Mouse (Mus musculus): ENCODE measurements around the gene Emid1. TPM values are rescaled to one million over a fixed set of nuclear protein-coding genes. Genes with fewer than 3 reads are reported as not detected.

Gene Emid1
- polyA plus RNA-seq, 1 experiment from 2014 or later = 3.1 TPM

DNA sequence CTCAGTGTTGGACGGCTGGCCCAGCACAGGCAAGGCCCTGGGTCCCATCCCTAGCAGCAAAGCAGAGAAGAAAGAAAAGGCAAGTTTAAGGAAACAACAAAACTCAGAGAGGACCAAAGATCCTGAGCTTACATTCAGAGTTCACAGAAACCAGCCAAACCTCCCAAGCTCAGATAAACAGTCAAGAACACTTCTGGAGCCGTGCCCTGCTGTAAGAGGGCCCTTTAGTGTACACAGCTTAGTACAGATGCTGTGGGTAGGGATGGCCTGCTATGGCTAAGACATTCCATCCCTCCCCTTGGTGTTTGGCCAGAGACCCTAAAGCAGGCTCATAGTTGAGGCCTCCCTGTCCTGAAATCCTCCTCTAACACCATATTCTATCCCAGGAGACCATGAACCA is 13.4 kb downstream of the Emid1 start:
- H3K4me1 ChIP-seq (ENCODE audit: control insufficient read depth, low read depth, low read length) = peaks cover 15% of the 10 kb centered on the region
- no peak overlapping the region for H3K9ac ChIP-seq (ENCODE audit: low read depth, low read length)
- H3K27ac ChIP-seq (ENCODE audit: low read length) = no peak overlapping the region
- no peaks in the 10 kb centered on the region for H3K27me3 ChIP-seq (ENCODE audit: control insufficient read depth, insufficient read depth, low read depth, low read length)
- H3K36me3 ChIP-seq (ENCODE audit: control insufficient read depth, insufficient read depth) = no peaks in the 10 kb centered on the region
- no peak for ATAC-seq (ENCODE audit: low read depth)
- no peak overlapping the region for H3K4me3 ChIP-seq (ENCODE audit: low read depth, low read length)
- H3K9me3 ChIP-seq (replicated peaks; ENCODE audit: control insufficient read depth, low read length) = no peaks in the 10 kb centered on the region
- no peak overlapping the region for H3K4me2 ChIP-seq (ENCODE audit: low read depth, low read length)
- WGBS (ENCODE audit: insufficient replicate concordance) = 46% methylated on average over 2 of the region's 2 CpGs

DNA sequence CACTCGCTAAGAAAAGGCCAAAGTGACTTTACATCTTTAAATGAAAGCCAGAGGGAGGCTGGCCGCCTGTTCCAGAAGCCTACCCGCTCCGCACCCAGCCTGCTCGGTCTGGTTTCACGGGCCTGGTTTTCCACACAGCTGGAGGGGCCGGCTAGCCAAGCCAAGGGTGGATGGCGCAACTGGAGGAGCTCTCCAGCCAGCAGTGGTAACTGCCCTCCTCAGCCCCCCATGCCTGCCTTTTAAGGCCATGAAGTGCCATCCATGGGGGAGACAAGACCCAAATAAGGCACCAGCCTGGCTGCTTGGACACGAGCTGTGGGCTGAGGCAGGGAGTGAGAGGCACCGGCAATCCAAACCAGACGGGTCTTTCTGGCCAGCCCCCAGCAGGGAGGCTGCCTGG is 16.1 kb downstream of the Emid1 start:
- H3K27ac ChIP-seq (ENCODE audit: low read length) = no peak overlapping the region
- no peak overlapping the region for H3K4me2 ChIP-seq (ENCODE audit: low read depth, low read length)
- 68% methylated on average over 11 of the region's 11 CpGs for WGBS (ENCODE audit: insufficient replicate concordance)
- ATAC-seq (ENCODE audit: low read depth) = no peak
- no peak overlapping the region for H3K4me3 ChIP-seq (ENCODE audit: low read depth, low read length)
- H3K4me1 ChIP-seq (ENCODE audit: control insufficient read depth, low read depth, low read length) = peaks cover 12% of the 10 kb centered on the region
- H3K27me3 ChIP-seq (ENCODE audit: control insufficient read depth, insufficient read depth, low read depth, low read length) = no peaks in the 10 kb centered on the region
- H3K36me3 ChIP-seq (ENCODE audit: control insufficient read depth, insufficient read depth) = no peaks in the 10 kb centered on the region
- no peaks in the 10 kb centered on the region for H3K9me3 ChIP-seq (replicated peaks; ENCODE audit: control insufficient read depth, low read length)
- no peak overlapping the region for H3K9ac ChIP-seq (ENCODE audit: low read depth, low read length)

DNA sequence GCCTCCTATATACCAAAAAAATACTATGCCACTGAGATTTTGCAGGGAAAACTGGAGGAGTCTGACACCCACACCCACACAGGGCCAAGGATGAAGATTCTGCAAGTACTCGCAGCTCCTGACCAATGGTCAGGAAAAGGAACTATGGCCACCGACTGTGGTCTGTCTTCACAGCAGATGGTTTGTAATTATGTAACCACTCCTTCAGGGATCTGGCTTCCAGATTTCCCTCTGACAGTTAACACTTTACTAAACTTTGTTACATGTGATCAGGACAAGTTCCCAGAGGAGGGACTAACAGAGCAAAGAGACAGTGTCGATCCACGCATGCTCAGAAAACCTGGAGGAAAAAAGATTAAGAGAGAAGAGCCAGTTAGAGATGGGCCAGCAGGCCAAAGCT is 19.3 kb downstream of the Emid1 start:
- H3K9me3 ChIP-seq (replicated peaks; ENCODE audit: control insufficient read depth, low read length) = no peaks in the 10 kb centered on the region
- 51% methylated on average over 4 of the region's 4 CpGs for WGBS (ENCODE audit: insufficient replicate concordance)
- H3K9ac ChIP-seq (ENCODE audit: low read depth, low read length) = no peak overlapping the region
- no peak overlapping the region for H3K27ac ChIP-seq (ENCODE audit: low read length)
- H3K4me3 ChIP-seq (ENCODE audit: low read depth, low read length) = no peak overlapping the region
- ATAC-seq (ENCODE audit: low read depth) = no peak
- no peaks in the 10 kb centered on the region for H3K4me1 ChIP-seq (ENCODE audit: control insufficient read depth, low read depth, low read length)
- no peaks in the 10 kb centered on the region for H3K36me3 ChIP-seq (ENCODE audit: control insufficient read depth, insufficient read depth)
- H3K27me3 ChIP-seq (ENCODE audit: control insufficient read depth, insufficient read depth, low read depth, low read length) = no peaks in the 10 kb centered on the region
- H3K4me2 ChIP-seq (ENCODE audit: low read depth, low read length) = no peak overlapping the region

DNA sequence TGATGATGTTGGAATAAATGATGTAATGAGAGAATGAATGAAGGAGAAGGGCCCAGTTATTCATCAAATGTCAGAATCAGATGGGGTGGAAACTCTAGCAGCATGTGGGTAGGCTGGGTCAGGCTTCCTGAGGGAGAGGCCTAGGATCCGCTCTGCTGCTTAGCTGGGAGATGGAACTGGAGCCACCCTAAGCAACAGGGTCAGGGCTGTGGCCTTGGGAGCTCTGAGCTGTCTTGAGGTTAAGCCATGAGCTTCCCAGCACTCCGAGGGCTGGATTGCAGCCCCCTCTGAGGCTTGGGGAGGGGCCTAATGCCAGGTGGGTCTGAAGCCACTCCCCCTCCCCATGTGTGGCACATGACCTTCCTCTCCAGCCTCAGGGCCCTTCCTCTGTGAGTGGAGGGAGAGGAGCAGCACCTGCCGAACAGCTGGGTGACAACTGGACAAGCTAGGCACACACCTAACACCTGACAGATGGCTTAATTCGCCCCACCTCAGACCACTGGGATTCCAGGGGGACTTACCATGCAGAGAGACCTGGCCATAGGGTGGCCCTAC is 21.9 kb downstream of the Emid1 start:
- ATAC-seq (ENCODE audit: low read depth) = no peak
- H3K4me1 ChIP-seq (ENCODE audit: control insufficient read depth, low read depth, low read length) = no peaks in the 10 kb centered on the region
- H3K27ac ChIP-seq (ENCODE audit: low read length) = no peak overlapping the region
- H3K9ac ChIP-seq (ENCODE audit: low read depth, low read length) = no peak overlapping the region
- no peak overlapping the region for H3K4me2 ChIP-seq (ENCODE audit: low read depth, low read length)
- no peaks in the 10 kb centered on the region for H3K9me3 ChIP-seq (replicated peaks; ENCODE audit: control insufficient read depth, low read length)
- no peaks in the 10 kb centered on the region for H3K36me3 ChIP-seq (ENCODE audit: control insufficient read depth, insufficient read depth)
- H3K4me3 ChIP-seq (ENCODE audit: low read depth, low read length) = no peak overlapping the region
- no peaks in the 10 kb centered on the region for H3K27me3 ChIP-seq (ENCODE audit: control insufficient read depth, insufficient read depth, low read depth, low read length)
- 57% methylated on average over 4 of the region's 4 CpGs for WGBS (ENCODE audit: insufficient replicate concordance)

DNA sequence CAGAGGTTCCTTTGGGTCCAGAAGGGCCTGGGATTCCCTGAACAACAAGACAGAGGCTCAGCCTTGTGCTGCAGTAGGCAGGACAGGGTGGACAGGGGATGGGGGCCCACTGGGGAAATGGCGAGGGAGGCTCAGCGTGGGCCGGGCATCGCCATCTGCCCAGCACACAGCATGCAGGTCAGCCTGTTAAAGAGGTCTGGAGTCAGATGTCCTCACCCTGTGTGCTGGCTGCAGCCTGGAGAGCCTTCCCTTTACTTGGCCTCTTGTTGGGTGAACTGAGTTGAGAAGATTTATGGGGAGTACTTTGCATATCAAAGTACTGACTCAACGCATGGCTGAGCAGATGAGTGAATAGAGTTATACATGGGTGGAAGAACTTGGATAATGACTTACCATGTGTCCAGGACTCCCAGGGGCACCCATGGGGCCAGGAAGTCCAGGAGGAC is 23.0 kb downstream of the Emid1 start:
- no peak overlapping the region for H3K9ac ChIP-seq (ENCODE audit: low read depth, low read length)
- H3K36me3 ChIP-seq (ENCODE audit: control insufficient read depth, insufficient read depth) = no peaks in the 10 kb centered on the region
- H3K9me3 ChIP-seq (replicated peaks; ENCODE audit: control insufficient read depth, low read length) = no peaks in the 10 kb centered on the region
- no peak overlapping the region for H3K27ac ChIP-seq (ENCODE audit: low read length)
- no peaks in the 10 kb centered on the region for H3K4me1 ChIP-seq (ENCODE audit: control insufficient read depth, low read depth, low read length)
- no peak for ATAC-seq (ENCODE audit: low read depth)
- no peak overlapping the region for H3K4me2 ChIP-seq (ENCODE audit: low read depth, low read length)
- 76% methylated on average over 5 of the region's 5 CpGs for WGBS (ENCODE audit: insufficient replicate concordance)
- H3K27me3 ChIP-seq (ENCODE audit: control insufficient read depth, insufficient read depth, low read depth, low read length) = no peaks in the 10 kb centered on the region
- no peak overlapping the region for H3K4me3 ChIP-seq (ENCODE audit: low read depth, low read length)

DNA sequence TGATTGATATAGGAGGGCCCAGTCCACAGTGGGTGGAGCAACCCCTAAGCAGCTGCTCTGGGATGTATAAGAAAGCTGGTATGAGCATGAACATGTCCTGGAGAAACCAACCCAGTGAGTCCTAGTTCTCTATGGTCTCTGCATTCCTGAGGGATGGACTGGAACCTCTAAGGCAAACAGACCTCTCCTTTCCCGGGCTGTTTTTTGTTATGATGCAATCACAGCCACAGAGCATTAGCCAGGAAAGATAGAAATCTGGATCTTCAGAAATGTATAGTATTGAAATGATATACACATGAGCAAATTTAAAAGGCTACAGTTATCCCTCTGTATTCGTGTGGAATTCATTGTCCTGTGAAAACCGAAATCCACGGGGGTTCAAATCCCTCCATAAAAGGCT is 26.3 kb downstream of the Emid1 start:
- no peak for ATAC-seq (ENCODE audit: low read depth)
- Histone ChIP-seq H3K9ac (ENCODE audit: low read depth, low read length) (no peak overlapping the region), H3K9me3 (replicated peaks; ENCODE audit: control insufficient read depth, low read length) (no peaks in the 10 kb centered on the region), H3K4me2 (ENCODE audit: low read depth, low read length) (no peak overlapping the region), H3K4me3 (ENCODE audit: low read depth, low read length) (no peak overlapping the region), H3K27me3 (ENCODE audit: control insufficient read depth, insufficient read depth, low read depth, low read length) (no peaks in the 10 kb centered on the region), H3K4me1 (ENCODE audit: control insufficient read depth, low read depth, low read length) (no peaks in the 10 kb centered on the region), H3K36me3 (ENCODE audit: control insufficient read depth, insufficient read depth) (no peaks in the 10 kb centered on the region), H3K27ac (ENCODE audit: low read length) (no peak overlapping the region)
- WGBS (ENCODE audit: insufficient replicate concordance) = 59% methylated on average over 4 of the region's 4 CpGs

DNA sequence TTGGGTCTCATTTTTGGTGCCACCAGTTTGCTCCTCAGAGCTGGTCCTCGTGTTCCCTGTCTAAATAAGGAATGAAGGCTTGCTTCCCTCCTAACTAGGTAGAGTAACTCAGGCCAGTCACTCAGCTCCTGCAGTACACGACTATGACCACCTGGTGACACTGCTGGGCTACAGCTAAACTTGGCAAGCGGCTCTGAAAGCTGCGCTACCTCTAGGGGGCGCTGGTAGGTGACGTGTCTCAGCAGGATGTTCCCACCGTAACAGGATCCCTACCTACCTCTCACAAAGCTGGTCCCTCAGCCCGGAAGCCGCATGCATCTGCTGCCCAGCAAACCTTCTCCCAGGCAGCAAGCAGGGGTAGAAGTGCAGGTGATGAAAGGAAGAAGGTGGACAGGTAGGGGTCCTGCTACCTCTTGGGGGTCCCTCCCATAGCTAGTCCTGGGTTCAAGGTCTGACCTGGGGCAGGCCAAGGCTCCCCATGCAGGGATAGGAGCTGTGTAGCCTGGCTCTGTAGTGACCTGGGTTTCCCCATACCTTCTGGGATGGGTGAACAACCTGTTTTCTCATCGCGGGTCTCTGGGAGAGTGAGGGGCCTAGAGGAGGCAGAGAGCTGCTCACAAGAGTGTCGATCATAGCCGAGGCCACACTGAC is 37.0 kb downstream of the Emid1 start:
- H3K4me2 ChIP-seq (ENCODE audit: low read depth, low read length) = no peak overlapping the region
- 29% methylated on average over 13 of the region's 13 CpGs for WGBS (ENCODE audit: insufficient replicate concordance)
- no peaks in the 10 kb centered on the region for H3K27me3 ChIP-seq (ENCODE audit: control insufficient read depth, insufficient read depth, low read depth, low read length)
- no peaks in the 10 kb centered on the region for H3K4me1 ChIP-seq (ENCODE audit: control insufficient read depth, low read depth, low read length)
- peak; percentile 67 for ATAC-seq (ENCODE audit: low read depth)
- no peak overlapping the region for H3K4me3 ChIP-seq (ENCODE audit: low read depth, low read length)
- H3K9ac ChIP-seq (ENCODE audit: low read depth, low read length) = no peak overlapping the region
- H3K27ac ChIP-seq (ENCODE audit: low read length) = no peak overlapping the region
- H3K36me3 ChIP-seq (ENCODE audit: control insufficient read depth, insufficient read depth) = no peaks in the 10 kb centered on the region
- no peaks in the 10 kb centered on the region for H3K9me3 ChIP-seq (replicated peaks; ENCODE audit: control insufficient read depth, low read length)

DNA sequence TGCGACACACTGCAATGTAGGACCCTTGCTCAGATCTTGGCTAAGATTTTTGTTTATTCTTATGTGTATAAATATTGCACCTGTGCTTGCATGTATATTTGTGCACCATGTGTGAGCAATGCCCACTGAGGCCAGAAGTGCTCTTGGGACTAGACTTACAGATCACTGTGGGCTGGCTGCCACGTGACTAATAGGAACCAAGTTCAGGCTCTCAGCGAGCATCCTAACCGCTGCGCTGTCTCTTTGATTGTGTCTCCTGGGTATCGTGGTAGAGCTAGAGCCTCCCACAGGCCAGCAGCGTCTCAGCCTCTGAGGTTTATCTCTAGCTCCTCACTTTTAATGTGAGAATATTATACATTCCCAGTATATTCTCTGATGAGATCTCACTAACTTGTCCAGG is 38.4 kb downstream of the Emid1 start:
- Histone ChIP-seq H3K36me3 (ENCODE audit: control insufficient read depth, insufficient read depth) (no peaks in the 10 kb centered on the region), H3K9ac (ENCODE audit: low read depth, low read length) (no peak overlapping the region), H3K4me3 (ENCODE audit: low read depth, low read length) (no peak overlapping the region), H3K27me3 (ENCODE audit: control insufficient read depth, insufficient read depth, low read depth, low read length) (no peaks in the 10 kb centered on the region), H3K27ac (ENCODE audit: low read length) (no peak overlapping the region), H3K4me1 (ENCODE audit: control insufficient read depth, low read depth, low read length) (no peaks in the 10 kb centered on the region), H3K9me3 (replicated peaks; ENCODE audit: control insufficient read depth, low read length) (no peaks in the 10 kb centered on the region), H3K4me2 (ENCODE audit: low read depth, low read length) (no peak overlapping the region)
- 74% methylated on average over 7 of the region's 7 CpGs for WGBS (ENCODE audit: insufficient replicate concordance)
- no peak for ATAC-seq (ENCODE audit: low read depth)

DNA sequence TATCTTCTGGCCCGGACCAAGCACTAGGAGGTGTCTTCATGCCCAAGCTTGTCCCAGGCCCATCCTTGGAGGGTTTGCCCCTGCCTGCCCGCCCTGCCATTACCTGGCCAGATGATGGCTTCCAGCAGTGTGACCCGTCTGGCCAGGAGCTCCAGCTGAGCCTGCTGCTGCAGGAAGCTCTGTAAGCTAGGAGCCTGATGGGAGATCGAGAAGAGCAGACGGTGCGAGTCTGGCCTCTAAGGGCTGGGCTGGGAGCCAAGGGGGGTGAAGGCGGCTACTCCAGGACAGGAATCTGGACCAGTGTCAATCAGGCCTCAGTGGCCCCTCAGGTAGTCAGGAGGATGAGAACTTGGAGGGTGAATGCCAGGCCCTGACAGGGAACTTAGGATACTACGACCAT is 42.6 kb downstream of the Emid1 start:
- ATAC-seq (ENCODE audit: low read depth) = no peak
- Histone ChIP-seq H3K27ac (ENCODE audit: low read length) (no peak overlapping the region), H3K27me3 (ENCODE audit: control insufficient read depth, insufficient read depth, low read depth, low read length) (no peaks in the 10 kb centered on the region), H3K4me1 (ENCODE audit: control insufficient read depth, low read depth, low read length) (no peaks in the 10 kb centered on the region), H3K4me2 (ENCODE audit: low read depth, low read length) (no peak overlapping the region), H3K9ac (ENCODE audit: low read depth, low read length) (no peak overlapping the region), H3K4me3 (ENCODE audit: low read depth, low read length) (no peak overlapping the region), H3K9me3 (replicated peaks; ENCODE audit: control insufficient read depth, low read length) (no peaks in the 10 kb centered on the region), H3K36me3 (ENCODE audit: control insufficient read depth, insufficient read depth) (no peaks in the 10 kb centered on the region)
- 69% methylated on average over 8 of the region's 8 CpGs for WGBS (ENCODE audit: insufficient replicate concordance)
